Mouse (Mus musculus) bone marrow, adult 2 months (tissue): Measurements from ENCODE around the gene Gcn1l1. TPM values are rescaled to one million over a fixed set of nuclear protein-coding genes. Genes with fewer than 3 reads are reported as not detected.

ENCODE experiments used
- H3K27ac ChIP-seq: fragments of 200-500 bp; 2 replicates; pipeline ENCODE4 v1.5.1; 2012; ENCODE audit warnings: low read depth, mild to moderate bottlenecking, control low read depth, inconsistent platforms, low read length; ENCODE audit not compliant: control insufficient read depth, poor library complexity, insufficient read depth
- H3K4me1 ChIP-seq: fragments of 200-500 bp; 2 replicates; pipeline ENCODE4 v1.6.1; 2011; ENCODE audit warnings: low read length; ENCODE audit not compliant: control insufficient read depth, insufficient read depth
- H3K4me3 ChIP-seq: fragments of 200-500 bp; replicated peaks from 2 replicates; pipeline ENCODE3; 2011; ENCODE audit warnings: mild to moderate bottlenecking, low read depth, low read length, control low read depth; ENCODE audit not compliant: control insufficient read depth
- CTCF ChIP-seq: fragments of 200-500 bp; IDR thresholded peaks from 2 replicates; pipeline ENCODE4 v1.5.1; 2011; ENCODE audit warnings: low read length, control low read depth; ENCODE audit not compliant: control insufficient read depth, insufficient read depth
- POLR2A ChIP-seq: fragments of 200-500 bp; IDR thresholded peaks from 2 replicates; pipeline ENCODE4 v1.6.1; 2011; ENCODE audit warnings: low read depth, mild to moderate bottlenecking, control low read depth, low read length, borderline replicate concordance; ENCODE audit not compliant: control insufficient read depth
- WGBS: fragments of 180-500 bp; shearing (Covaris S2); methylation state at CpG from one replicate; pipeline ENCODE4 v1.1.7; 2018; 5-methylcytosine and 5-hydroxymethylcytosine counted together
- polyA plus RNA-seq: library from polyadenylated mRNA; stranded (reverse); fragments of >200 nt; gene quantifications from 2 replicates; pipeline ENCODE4 v1.2.4, GENCODE M21; 2011; ENCODE audit warnings: low replicate concordance; ENCODE audit not compliant: missing spikeins, insufficient read depth, insufficient read length

The Gcn1l1 gene
- polyA plus RNA-seq, 1 experiment = 38.4 TPM

DNA sequence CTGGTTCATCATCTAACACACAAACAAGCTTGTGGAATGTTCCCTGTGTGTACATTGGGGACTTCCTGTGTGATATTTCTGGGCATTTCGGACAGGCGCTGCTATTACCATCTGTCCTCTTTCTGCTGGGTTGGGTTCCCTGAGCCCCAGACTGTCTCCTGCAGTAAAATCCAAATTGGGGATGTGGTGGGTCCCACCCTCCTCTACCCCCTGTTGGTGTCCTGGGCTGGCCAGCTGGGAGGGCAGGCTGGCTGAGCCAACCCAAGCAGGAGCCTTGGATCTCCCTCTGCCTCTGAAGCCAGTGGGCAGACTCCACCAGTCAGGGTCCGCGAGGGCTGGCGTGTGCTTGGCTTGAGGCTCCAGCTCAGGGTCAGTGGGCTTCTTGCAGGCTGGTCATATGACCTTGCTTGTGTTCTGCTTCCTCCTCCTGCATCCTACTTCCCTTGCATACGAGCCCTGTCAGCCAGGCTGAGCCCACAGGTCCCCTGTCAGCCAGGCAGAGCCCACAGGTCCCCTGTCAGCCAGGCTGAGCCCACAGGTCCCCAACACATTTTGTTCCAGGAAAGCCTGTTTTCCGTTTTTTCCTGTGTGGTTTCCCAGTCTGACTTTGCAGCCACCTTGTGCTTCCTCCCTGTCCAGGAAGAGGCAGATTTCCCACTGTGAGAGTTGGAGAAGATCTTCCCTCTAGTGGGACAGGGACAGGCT is 35.2 kb upstream of the Gcn1l1 start:
- 11% methylated on average over 7 of the region's 7 CpGs for WGBS
- Histone ChIP-seq H3K27ac (peak overlapping the region; percentile 74), H3K4me1 (peaks cover 20% of the 10 kb centered on the region), H3K4me3 (no peak overlapping the region)
- TF ChIP-seq CTCF (no peak), POLR2A (0 out of 2 replicates have a peak, but pooled peaks have one; percentile 21)

DNA sequence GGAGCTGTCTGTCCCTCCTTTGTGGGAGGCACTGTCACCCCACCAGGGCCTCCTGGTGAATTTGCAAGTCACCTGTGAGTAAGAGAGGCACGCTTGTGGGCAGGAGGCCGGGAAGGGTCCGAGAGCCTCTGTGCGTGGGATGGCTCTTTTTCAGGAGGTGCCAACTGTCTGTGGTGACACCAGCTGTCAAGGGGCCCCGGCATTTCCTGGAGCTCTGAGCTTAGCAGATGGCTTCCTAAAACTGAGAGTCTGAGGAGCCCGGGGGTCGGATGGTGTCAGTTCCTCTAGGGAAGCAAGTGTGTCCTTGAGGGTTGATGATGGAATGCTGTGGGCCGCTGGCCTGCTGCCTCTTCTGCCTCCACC is 34.6 kb upstream of the Gcn1l1 start:
- Histone ChIP-seq H3K4me3 (no peak overlapping the region), H3K27ac (peak overlapping the region; percentile 74), H3K4me1 (peaks cover 20% of the 10 kb centered on the region)
- TF ChIP-seq POLR2A = no peak
- WGBS = 3% methylated on average over 8 of the region's 8 CpGs

DNA sequence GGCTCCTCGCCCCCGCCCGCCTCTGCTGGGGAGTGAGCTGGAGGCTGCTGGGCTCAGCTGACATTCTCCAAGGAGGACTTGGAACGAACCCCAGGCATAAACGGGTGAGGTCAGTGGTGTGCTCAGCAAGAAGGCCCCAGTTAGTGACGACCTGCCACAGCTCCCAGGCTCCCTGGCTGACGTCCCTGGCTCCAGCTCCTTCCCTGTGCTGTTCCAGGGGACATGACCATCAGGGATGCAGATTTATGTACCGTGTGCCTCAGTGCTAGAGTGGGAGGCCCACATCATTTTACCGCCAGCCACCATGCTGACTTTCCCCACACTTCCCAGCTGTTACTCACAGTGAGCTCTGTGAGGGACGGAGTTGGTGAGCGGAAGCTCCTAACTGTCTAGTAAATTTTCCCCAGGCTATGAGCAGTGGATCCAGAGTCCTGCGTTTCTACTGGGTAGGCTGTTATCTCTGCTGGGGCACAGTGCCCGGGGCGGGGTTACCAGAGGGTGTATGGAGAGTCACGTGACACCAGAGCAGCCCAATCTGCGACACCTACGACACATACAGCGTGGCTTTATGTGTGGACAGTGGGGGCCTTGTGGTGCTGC is 33.3 kb upstream of the Gcn1l1 start:
- peaks cover 23% of the 10 kb centered on the region for H3K4me1 ChIP-seq
- H3K27ac ChIP-seq = peak overlapping the region; percentile 33; the same call in 1 of the 2 replicates
- 49% methylated on average over 18 of the region's 18 CpGs for WGBS
- TF ChIP-seq CTCF (no peak), POLR2A (no peak)
- no peak overlapping the region for H3K4me3 ChIP-seq

DNA sequence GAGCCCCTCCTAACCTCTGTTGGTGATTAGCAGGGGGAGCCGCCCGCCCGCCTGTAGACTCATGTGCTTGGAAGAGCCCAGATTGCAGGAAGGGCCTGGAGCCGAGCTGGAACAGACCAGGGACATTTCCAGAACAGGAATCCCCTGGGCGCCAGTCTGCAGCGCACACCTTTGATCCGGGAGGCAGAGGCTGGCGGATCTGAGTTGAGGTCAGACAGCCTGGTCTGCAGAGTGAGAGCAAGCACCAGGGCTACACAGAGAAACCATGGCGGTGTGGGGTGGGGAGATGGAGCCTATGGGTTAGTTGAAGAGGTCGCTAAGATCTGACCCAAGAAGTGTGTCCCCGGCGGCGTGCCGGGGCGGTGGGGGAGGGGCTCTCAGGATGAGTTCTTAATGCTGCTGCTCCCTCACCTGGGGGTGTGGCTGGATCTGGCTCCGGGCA is 30.7 kb upstream of the Gcn1l1 start:
- Histone ChIP-seq H3K4me3 (peak overlapping the region; percentile 64), H3K27ac (peak overlapping the region; percentile 80), H3K4me1 (peaks cover 19% of the 10 kb centered on the region)
- WGBS = 32% methylated on average over 16 of the region's 16 CpGs
- TF ChIP-seq CTCF = no peak
- TF ChIP-seq POLR2A = no peak

DNA sequence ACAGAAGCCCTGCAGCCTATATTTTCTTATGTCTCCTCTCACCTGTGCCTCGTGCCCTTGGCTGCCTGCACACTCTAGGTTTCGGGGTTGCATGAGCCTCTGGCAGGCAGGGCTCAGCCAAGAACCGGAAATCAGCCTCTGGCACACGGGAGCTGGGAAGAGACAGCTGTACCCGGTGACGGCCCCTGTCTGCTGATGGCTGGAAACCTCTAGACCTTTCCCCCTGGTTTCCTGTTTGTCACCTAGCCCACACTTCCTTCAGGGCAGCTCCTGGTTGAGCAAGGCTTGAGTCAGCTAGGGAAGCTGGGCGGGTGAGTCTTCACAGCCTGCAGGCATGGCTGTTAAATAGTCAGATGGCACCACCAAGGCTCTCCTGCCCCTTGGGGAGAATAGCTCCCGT is 30.2 kb upstream of the Gcn1l1 start:
- TF ChIP-seq POLR2A = no peak
- no peak for TF ChIP-seq CTCF
- WGBS = 4% methylated on average over 8 of the region's 8 CpGs
- Histone ChIP-seq H3K4me1 (peaks cover 17% of the 10 kb centered on the region), H3K27ac (peak overlapping the region; percentile 80), H3K4me3 (peak overlapping the region; percentile 64)

DNA sequence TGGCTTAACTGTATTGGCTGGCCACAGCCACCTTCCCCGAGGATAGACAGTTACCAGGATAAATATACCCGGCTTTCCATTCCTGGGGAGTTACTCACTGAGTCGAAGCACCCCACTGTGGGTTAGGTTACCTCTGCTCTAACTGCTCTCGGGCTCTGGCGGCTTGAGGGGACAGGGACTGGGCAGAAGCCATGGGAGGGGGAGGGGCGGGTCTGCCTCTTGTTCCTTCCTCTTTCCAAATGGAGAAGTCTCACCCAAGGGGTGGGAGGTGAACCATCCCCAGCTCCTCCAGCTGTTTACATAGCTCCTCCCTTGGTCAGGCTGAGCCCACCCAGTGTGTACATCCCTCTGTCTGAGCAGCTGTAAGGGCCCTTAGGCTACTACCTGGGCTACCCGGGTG is 29.4 kb upstream of the Gcn1l1 start:
- peaks cover 14% of the 10 kb centered on the region for H3K4me1 ChIP-seq
- 3% methylated on average over 7 of the region's 7 CpGs for WGBS

DNA sequence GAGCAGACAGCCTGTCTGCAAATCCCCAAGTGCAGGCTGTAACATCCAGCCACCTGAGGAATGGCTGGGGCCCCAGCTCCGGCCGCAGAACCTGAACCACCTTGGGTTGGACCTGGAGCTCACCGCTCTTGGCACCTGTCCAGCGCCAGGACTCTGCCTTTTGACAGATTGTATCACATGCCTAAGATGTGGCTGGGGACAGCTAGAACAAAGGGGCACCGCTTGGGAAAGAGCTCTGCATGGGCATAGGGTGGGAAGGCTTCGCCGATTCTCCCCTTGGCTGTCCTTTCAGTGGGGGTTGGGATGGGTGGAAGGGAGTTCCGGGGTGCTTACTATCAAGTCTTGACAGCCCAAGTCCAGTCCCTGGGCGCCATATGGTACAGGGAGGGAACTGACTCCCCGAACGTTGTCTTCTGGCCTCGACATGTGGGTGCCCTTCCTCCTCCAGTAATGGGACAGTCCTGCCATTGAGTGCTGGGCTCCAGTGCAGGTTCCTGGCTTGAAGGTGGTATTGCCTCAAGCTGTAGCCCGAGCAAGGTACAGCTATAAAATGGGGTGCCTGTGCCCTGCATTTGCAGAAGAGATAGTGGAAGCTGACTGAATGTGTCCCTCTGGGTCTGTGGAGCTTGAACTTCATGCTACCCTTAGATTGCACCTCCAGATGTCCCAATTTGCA is 26.9 kb upstream of the Gcn1l1 start:
- H3K4me1 ChIP-seq = peaks cover 9% of the 10 kb centered on the region
- WGBS = 42% methylated on average over 13 of the region's 13 CpGs
- TF ChIP-seq POLR2A (no peak), CTCF (no peak)
- H3K4me3 ChIP-seq = no peak overlapping the region
- peak overlapping the region; percentile 35 for H3K27ac ChIP-seq

More for the DNA sequence above, 29.4 kb upstream of the Gcn1l1 start:
- peak overlapping the region; percentile 55 for H3K4me3 ChIP-seq
- H3K27ac ChIP-seq = peak overlapping the region; percentile 80
- TF ChIP-seq CTCF = no peak
- TF ChIP-seq POLR2A = no peak

DNA sequence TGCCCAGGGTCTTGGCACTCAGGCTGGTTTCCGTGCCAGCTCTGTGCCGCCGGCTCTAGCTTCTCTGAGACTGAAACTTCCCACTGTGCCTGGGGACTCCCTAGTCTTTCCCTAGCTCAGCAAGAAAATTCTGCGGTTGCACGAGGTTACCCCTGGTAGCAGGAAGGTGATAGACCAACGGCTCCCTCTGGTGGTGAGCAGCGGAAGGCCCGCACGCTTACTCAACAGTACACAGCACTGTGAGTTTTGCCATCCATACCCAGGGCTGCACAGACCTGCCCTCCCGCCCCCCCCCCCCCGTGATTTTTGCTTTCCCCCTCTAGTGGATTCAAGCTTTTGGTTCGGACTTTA is 26.4 kb upstream of the Gcn1l1 start:
- TF ChIP-seq POLR2A (no peak), CTCF (peak; percentile 97)
- Histone ChIP-seq H3K4me1 (peaks cover 6% of the 10 kb centered on the region), H3K27ac (peak overlapping the region; percentile 35), H3K4me3 (no peak overlapping the region)
- WGBS = under 1% methylated on average over 12 of the region's 12 CpGs

DNA sequence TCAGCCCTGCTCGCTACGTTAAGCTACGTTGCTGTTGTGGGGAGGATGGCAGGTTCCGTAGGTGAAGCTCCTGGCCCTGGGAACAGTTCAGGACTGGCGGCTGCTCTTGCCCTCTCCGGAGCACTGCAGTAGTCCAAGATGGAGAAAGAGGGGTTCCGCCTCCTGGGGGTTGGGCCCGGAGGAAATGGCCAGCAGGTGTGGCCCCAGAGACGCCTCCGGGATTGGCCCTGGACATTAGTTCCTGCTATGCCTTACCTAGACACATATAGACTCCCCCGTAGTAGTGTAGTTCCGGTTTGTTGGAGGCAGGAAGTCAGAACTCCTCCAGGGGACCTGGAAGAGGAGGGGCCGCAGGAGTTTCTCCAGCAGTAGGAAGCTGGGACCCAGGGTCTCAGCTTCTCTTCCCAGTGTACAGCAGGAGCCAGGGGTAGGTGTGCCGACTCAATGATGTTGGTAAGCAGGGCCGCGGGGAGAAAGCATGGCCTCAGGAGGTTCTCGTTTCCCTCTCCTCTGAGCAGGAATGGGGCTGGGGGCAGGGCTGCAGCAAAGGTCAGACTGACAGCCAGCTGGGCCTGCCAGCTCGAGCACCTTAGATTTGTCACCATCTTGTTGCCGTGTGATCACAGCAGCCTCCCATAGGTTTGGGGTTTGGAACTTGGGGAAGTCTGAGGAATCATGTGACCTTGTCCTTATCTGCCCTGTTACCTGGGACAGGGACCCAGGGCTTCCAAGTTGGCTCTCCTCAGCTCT is 22.2 kb upstream of the Gcn1l1 start:
- Histone ChIP-seq H3K27ac (peak overlapping the region; percentile 88), H3K4me3 (peak overlapping the region; percentile 66), H3K4me1 (peaks cover 2% of the 10 kb centered on the region)
- WGBS = 4% methylated on average over 19 of the region's 19 CpGs
- TF ChIP-seq CTCF (no peak), POLR2A (peak; percentile 55; the same call in 1 of the 2 replicates)
